Mouse (Mus musculus) retina, adult 2 months (tissue): ENCODE measurements around the gene Krt14.
"Not testable (repeated sequence)": the region's sequence is repeated elsewhere in the genome, so short reads cannot be mapped to it uniquely, and the experiment has no call there.

Experiments
- DNase-seq: peaks from one replicate; pipeline ENCODE4 v3.0.0-alpha.2; 2012; ENCODE audit warnings: low read depth, low spot score

Krt14 gene

DNA sequence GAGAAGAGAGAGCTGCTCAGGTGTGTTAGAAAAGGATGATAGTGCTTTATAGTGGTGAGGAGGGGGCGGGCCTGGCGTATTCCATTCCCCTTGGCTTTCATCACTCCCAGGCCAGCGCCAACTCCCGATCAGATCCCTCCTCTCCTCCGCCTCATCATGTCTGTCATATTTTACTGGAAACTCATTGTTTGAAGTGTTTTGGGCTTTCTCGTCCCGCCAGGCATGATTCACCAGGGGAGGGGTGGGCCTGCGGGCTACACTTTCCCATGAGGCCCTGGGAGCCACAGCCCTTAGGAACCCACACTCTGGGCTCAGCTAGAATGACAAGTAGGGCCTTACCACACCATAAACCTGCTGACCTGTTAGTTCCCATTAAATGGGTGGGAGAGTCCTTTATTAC is at the start of gene Krt14:
Gene Krt14, minus strand, starts transcription at position 51 of the 400 bp plus-strand sequence.
- no peak for DNase-seq

DNA sequence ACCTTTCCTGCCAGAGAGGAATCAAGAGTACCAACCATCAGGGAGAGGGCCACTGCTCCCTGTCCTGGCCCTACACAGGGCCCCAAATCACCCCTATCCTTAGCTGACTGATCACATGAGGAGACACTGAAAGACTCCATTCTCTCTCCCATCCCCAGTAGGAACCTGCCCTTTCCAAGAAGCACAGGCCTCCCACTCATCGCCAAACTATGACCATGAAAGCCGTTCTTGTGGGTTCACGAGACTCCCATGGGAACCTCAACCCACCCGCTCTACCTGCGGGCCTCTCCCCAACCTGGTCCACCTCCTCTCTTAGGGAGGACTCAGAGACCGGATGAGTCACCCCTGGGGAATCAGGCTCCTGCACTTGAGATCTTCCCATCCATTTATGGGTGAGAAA is 48.2 kb upstream of the Krt14 start:
- no peak for DNase-seq

GRCm38 (mm10) chr11:100254360-100255090 is 47.2 kb upstream of the Krt14 start:
- no peak for DNase-seq

- no peak for DNase-seq
Observed at GRCm38 (mm10) chr11:100248852-100249465, 41.6 kb upstream of the Krt14 start, which contains the start of gene Krt16. Gene Krt16 (minus strand): TSS chr11:100248902.

DNA sequence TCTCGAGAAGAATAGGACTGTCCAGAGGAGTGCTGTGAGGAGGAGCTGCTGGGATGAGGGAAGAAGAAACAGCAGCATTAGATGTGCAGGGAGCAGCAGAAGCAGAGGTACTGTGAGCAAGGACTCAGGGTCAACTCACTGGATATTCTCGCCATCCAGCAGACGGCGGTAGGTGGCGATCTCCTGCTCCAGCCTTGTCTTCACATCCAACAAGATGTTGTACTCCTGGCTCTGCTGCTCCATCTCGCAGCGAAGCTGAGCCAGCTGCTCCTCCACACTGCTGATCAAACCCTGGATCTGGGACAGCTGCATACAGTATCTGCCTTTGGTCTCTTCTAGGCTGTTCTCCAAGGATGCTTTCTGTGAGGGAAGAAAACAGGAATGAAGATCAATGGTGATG is 39.1 kb upstream of the Krt14 start:
- DNase-seq: not testable (repeated sequence)

DNA sequence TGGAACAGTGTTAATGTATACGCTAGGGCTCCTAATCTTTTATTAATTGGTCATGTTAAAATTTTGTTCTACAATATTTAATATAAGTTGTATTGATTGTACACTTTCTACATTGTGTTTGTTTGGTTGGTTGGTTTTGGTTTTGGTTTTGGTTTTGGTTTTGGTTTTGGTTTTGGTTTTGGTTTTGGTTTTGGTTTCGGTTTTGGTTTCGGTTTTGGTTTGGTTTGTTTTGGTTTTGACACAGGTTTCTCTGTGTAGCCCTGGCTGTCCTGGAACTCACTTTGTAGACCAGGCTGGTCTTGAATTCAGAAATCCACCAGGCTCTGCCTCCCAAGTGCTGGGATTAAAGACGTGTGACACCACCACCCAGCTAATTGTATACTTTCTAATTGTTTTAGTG is 32.9 kb upstream of the Krt14 start:
- DNase-seq: not testable (repeated sequence)

GRCm38 (mm10) chr11:100221741-100222140 is 14.4 kb upstream of the Krt14 start:
- no peak for DNase-seq

DNA sequence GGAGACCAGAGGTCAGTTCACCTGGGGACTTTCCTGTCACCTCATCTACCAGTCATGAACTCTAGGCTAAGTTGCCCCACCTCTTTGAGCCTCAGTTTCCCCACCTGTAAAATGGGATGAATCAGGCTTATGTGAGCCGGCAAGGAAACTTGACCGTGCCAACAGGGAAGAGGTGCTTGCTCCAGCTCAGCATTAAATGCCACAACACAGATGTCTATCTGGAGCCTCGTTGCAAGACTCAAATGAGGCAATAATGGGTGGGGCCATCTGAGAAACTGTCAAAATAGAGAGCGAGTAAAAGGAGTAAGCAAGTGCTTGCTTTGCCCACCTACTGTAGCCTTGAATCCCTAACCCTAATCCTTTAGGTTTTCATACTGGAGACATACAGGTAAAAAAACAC is 12.0 kb upstream of the Krt14 start:
- DNase-seq: no peak

GRCm38 (mm10) chr11:100208542-100208941 is 1.2 kb upstream of the Krt14 start:
- no peak for DNase-seq

DNA sequence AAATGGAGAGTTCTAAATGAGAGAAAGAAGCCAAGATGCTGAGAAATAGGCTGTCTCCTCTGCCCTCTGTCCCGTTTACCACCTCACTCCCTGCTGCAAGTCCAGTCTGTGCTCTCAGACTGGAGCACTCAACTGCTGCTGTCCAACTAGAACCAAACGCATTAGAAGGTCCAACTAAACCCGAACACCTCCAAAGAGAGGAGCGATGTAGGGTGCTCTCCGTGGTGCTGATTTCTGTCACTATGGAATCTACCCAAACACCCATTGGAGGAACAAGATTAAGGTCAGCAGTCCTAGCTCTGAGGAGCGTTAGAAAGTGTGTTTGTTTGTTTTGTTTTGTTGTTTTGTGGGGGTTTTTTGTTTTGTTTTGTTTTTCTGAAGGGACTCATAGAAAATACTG is 3.9 kb downstream of the Krt14 start:
- DNase-seq: no peak

GRCm38 (mm10) chr11:100202906-100203305 is 4.4 kb downstream of the Krt14 start:
- no peak for DNase-seq

DNA sequence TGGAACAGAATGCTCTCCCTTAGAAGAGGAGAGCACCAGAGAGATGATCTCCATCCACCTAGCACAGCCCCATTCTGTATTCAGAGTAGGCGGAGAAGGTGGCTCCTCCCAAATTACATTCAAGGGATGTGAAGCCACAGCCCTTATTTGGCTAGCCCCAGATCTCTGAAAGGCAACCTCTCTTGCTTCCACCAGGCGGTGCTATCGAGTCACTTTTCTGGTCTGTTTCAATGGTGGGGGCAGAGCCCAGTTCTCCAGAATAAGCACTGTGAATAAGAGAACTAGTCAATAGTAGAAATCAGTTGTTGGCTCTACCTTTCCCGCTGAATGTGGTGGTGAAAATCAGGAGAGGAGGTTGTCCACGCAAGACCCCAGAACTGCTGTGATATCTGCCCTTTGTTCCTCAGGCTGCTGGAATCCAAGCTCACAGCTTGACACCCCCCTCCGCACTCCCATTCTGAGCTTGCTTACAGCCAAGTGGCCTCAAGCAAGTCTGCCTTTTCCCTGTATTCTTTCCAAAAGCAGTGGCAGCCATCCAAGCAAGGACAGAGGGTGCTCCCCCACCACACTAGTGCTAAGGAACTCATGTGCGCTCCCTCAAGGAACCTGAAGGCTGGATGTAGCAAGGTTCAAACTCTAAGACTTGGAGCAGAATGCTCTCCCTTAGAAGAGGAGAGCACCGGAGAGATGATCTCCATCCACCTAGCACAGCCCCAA is 7.1 kb downstream of the Krt14 start:
- no peak for DNase-seq

- DNase-seq: no peak
Observed at GRCm38 (mm10) chr11:100198666-100199065, 8.7 kb downstream of the Krt14 start.

DNA sequence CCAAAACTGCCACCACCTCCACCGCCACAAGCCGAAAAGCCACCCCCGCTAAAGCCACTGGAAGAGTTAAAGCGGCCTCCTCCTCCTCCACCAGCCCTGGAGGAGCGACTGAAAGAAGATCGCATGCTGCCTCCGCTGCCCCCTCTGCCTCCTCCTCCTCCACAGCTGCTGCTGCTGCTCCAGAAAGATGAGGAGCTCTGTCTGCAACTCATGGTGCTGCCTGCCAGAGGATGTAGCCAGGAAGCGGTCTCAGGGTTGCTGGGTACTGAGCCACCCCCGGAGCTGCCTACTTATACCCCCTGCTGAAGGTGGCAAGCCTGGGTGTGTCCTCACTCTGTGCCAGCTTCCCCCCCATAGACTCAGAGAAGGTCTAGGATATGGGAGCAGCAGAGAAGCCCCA is 14.4 kb downstream of the Krt14 start, which contains the start of gene Krt9:
Gene Krt9, minus strand, starts transcription at position 255 of the 400 bp plus-strand sequence.
- no peak for DNase-seq

DNA sequence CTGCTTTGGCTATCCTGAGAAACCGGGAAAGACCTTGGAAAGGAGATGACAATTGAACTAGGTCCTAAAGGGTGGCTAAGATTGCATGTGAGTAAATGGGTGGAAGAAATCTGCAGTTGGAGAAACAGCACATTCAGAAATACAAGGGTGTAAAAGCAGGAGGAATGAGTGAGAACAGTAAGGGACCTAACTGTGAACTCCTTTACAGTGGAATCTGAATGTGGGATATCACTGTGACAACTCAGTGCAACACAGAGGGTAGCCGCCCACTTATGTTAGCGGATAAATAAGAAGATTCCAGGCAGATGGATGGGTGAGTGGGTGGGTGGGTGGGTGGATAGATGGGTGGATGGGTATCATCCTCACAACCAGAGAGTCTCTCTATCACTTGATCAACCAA is 15.5 kb downstream of the Krt14 start:
- no peak for DNase-seq

DNA sequence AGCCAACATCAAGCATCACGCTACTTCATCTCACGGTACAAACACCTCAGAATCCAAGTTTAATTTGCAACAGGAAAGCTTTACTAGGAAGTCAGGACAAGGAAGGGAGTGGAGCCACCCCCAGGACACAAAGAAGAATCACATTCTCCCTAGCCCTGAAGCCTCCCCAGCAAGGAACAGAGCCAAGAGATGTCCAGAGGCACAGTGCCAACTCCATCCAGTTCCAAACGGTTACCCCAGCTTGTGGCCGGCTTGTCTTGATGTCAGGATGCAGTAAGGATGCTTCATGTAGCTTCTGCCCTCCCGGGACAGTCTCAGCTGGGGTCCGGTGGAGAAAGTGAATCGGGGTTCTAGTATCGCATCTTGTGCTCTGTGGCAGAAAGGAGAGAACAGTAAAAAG is 20.6 kb downstream of the Krt14 start:
- no peak for DNase-seq

GRCm38 (mm10) chr11:100181725-100182124 is 25.6 kb downstream of the Krt14 start:
- no peak for DNase-seq

DNA sequence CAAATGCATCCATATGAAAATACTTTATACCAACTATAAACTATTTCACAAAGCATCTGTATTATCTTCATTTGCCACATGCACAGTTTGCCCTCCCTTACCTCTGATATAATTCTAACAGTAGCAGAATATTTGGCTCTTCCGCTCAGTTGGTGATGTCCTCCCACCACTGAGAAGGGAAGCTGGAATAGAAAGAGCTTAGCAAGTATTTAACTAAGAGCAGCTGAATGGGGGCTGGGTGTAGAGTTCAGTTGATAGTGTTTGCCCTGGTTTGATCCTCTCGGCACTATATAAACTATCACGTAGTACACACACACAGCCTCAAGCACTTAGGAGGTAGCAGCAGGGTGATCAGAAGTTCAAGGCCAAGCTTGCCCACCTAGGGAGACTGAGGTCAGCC is 28.1 kb downstream of the Krt14 start:
- DNase-seq: no peak

GRCm38 (mm10) chr11:100178307-100178706 is 29.0 kb downstream of the Krt14 start:
- DNase-seq: no peak

DNA sequence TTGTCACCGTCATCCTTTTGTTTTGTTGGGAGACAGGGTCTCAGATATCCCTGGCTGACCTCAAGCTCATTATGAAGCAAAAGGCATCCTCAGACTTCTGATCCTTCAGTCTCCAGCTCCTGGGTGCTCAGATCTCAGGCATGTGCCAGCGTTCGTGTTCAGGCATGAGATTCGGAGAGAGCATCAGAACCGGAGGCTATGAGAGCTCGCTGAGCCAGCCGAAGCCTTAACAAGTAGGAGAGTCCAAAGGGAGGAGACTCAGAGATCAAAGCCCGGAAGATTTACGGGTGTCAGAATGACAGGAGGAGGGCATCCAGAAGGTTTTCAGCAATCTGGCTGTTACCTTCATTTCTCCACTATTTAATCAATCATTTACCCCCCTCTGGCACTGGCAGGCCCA is 30.6 kb downstream of the Krt14 start:
- DNase-seq: no peak

GRCm38 (mm10) chr11:100168765-100169762 is 38.3 kb downstream of the Krt14 start:
- peak; percentile 16 for DNase-seq
